Mouse (Mus musculus) stomach, embryonic 15.5 days (tissue): ENCODE data around the gene Gm9376. TPM values are rescaled to one million over a fixed set of nuclear protein-coding genes. Genes with fewer than 3 reads are reported as not detected.

Experiments used
- ATAC-seq: fragments of 200-750 bp; cut with Nextera tagmentation; 2 replicates; pipeline ENCODE4 v1.8.0; 2017; ENCODE audit warnings: low read depth, moderate number of reproducible peaks, moderate TSS enrichment; ENCODE audit not compliant: insufficient read depth, low FRiP score
- H3K27ac ChIP-seq: fragments of 300-500 bp; sonication (generic); 2 replicates; pipeline ENCODE4 v1.5.1; 2015; ENCODE audit warnings: mild to moderate bottlenecking, inconsistent platforms
- H3K27me3 ChIP-seq: fragments of 300-500 bp; sonication (generic); replicated peaks from 2 replicates; pipeline ENCODE4 v1.6.1; 2015; ENCODE audit warnings: inconsistent platforms
- H3K36me3 ChIP-seq: fragments of 300-500 bp; sonication (generic); 2 replicates; pipeline ENCODE4 v1.6.1; 2015; ENCODE audit warnings: inconsistent platforms
- H3K4me1 ChIP-seq: fragments of 300-500 bp; sonication (generic); 2 replicates; pipeline ENCODE4 v1.6.1; 2015; ENCODE audit warnings: inconsistent platforms
- H3K4me2 ChIP-seq: fragments of 300-500 bp; sonication (generic); 2 replicates; pipeline ENCODE4 v1.6.1; 2015; ENCODE audit warnings: mild to moderate bottlenecking, inconsistent platforms
- H3K4me3 ChIP-seq: fragments of 300-500 bp; sonication (generic); replicated peaks from 2 replicates; pipeline ENCODE4 v1.5.1; 2015; ENCODE audit warnings: inconsistent platforms
- H3K9ac ChIP-seq: fragments of 300-500 bp; sonication (generic); 2 replicates; pipeline ENCODE4 v1.6.1; 2015; ENCODE audit warnings: inconsistent platforms
- H3K9me3 ChIP-seq: fragments of 300-500 bp; sonication (generic); 2 replicates; pipeline ENCODE4 v1.6.1; 2016; ENCODE audit warnings: inconsistent platforms
- WGBS: fragments of 180-500 bp; shearing (Covaris S2); methylation state at CpG from one replicate; pipeline ENCODE4 v1.1.7; 2015; 5-methylcytosine and 5-hydroxymethylcytosine counted together
- microRNA-seq: library from miRNA; unstranded; fragments of <30 nt; microRNA quantifications from one replicate; pipeline ENCODE4, GENCODE M21; 2016
- polyA plus RNA-seq: library from polyadenylated mRNA; unstranded; fragments of >200 nt; fragmentation: Nextera tagmentation; extraction: Ambion mirVana; gene quantifications from 2 replicates; pipeline ENCODE4 v1.2.1, GENCODE M21; 2015

Gene Gm9376
- polyA plus RNA-seq, 1 experiment from 2014 or later: not detected

- Histone ChIP-seq H3K36me3 (no peaks in the 10 kb centered on the region), H3K4me3 (no peak overlapping the region), H3K4me1 (no peaks in the 10 kb centered on the region), H3K9me3 (no peaks in the 10 kb centered on the region), H3K9ac (no peak overlapping the region), H3K4me2 (no peak overlapping the region), H3K27me3 (no peaks in the 10 kb centered on the region), H3K27ac (no peak overlapping the region)
- 88% methylated on average over 6 of the region's 6 CpGs for WGBS
- no peak for ATAC-seq
Measured at GRCm38 (mm10) chr14:118290009-118290408, 23.2 kb downstream of the Gm9376 start.

GRCm38 (mm10) chr14:118302606-118303005, 35.8 kb downstream of the Gm9376 start:
- 76% methylated on average over 14 of the region's 14 CpGs for WGBS
- H3K4me2 ChIP-seq: no peak overlapping the region
- no peaks in the 10 kb centered on the region for H3K9me3 ChIP-seq
- peaks cover 5% of the 10 kb centered on the region; the same call in 1 of the 2 replicates for H3K4me1 ChIP-seq
- no peaks in the 10 kb centered on the region for H3K36me3 ChIP-seq
- H3K9ac ChIP-seq: no peak overlapping the region
- no peak overlapping the region for H3K4me3 ChIP-seq
- ATAC-seq: no peak
- H3K27me3 ChIP-seq: no peaks in the 10 kb centered on the region
- H3K27ac ChIP-seq: no peak overlapping the region

- no peak for ATAC-seq
Measured at GRCm38 (mm10) chr14:118304560-118304959, 37.8 kb downstream of the Gm9376 start.

GRCm38 (mm10) chr14:118305951-118306350, 39.2 kb downstream of the Gm9376 start:
- no peaks in the 10 kb centered on the region for H3K9me3 ChIP-seq
- H3K4me3 ChIP-seq: no peak overlapping the region
- H3K4me1 ChIP-seq: peaks cover 5% of the 10 kb centered on the region; the same call in 1 of the 2 replicates
- H3K27me3 ChIP-seq: no peaks in the 10 kb centered on the region
- 46% methylated on average over 9 of the region's 9 CpGs for WGBS
- H3K36me3 ChIP-seq: no peaks in the 10 kb centered on the region
- ATAC-seq: peak; percentile 39; the same call in 1 of the 2 replicates
- no peak overlapping the region for H3K4me2 ChIP-seq
- H3K9ac ChIP-seq: no peak overlapping the region
- peak overlapping the region; percentile 19; the same call in 1 of the 2 replicates for H3K27ac ChIP-seq

More at GRCm38 (mm10) chr14:118304560-118304959, 37.8 kb downstream of the Gm9376 start:
- Histone ChIP-seq H3K36me3 (no peaks in the 10 kb centered on the region), H3K27me3 (no peaks in the 10 kb centered on the region), H3K27ac (no peak overlapping the region), H3K4me1 (peaks cover 5% of the 10 kb centered on the region; the same call in 1 of the 2 replicates), H3K9me3 (no peaks in the 10 kb centered on the region), H3K9ac (no peak overlapping the region), H3K4me3 (no peak overlapping the region), H3K4me2 (no peak overlapping the region)
- 66% methylated on average over 9 of the region's 9 CpGs for WGBS

GRCm38 (mm10) chr14:118307060-118307459, 40.3 kb downstream of the Gm9376 start:
- no peaks in the 10 kb centered on the region for H3K9me3 ChIP-seq
- no peak for ATAC-seq
- H3K4me1 ChIP-seq: peaks cover 5% of the 10 kb centered on the region; the same call in 1 of the 2 replicates
- no peak overlapping the region for H3K4me3 ChIP-seq
- no peaks in the 10 kb centered on the region for H3K27me3 ChIP-seq
- H3K4me2 ChIP-seq: no peak overlapping the region
- no peak overlapping the region for H3K9ac ChIP-seq
- H3K27ac ChIP-seq: peak overlapping the region; percentile 52; the same call in 1 of the 2 replicates
- no peaks in the 10 kb centered on the region for H3K36me3 ChIP-seq
- 69% methylated on average over 8 of the region's 8 CpGs for WGBS

GRCm38 (mm10) chr14:118311703-118312102, 44.9 kb downstream of the Gm9376 start:
- Histone ChIP-seq H3K9me3 (no peaks in the 10 kb centered on the region), H3K4me3 (no peak overlapping the region), H3K9ac (no peak overlapping the region), H3K27ac (no peak overlapping the region), H3K36me3 (no peaks in the 10 kb centered on the region), H3K4me2 (no peak overlapping the region), H3K27me3 (no peaks in the 10 kb centered on the region), H3K4me1 (no peaks in the 10 kb centered on the region)
- ATAC-seq: no peak
- WGBS: 87% methylated on average over 8 of the region's 8 CpGs

- H3K9me3 ChIP-seq: no peaks in the 10 kb centered on the region
- WGBS: 88% methylated on average over 10 of the region's 10 CpGs
- ATAC-seq: no peak
Measured at GRCm38 (mm10) chr14:118312664-118313063, 45.9 kb downstream of the Gm9376 start.

GRCm38 (mm10) chr14:118313931-118314330, 47.2 kb downstream of the Gm9376 start:
- Histone ChIP-seq H3K4me3 (no peak overlapping the region), H3K27ac (no peak overlapping the region), H3K27me3 (no peaks in the 10 kb centered on the region), H3K36me3 (no peaks in the 10 kb centered on the region), H3K4me2 (no peak overlapping the region), H3K4me1 (no peaks in the 10 kb centered on the region), H3K9me3 (no peaks in the 10 kb centered on the region), H3K9ac (no peak overlapping the region)
- 90% methylated on average over 3 of the region's 3 CpGs for WGBS
- ATAC-seq: no peak

More at GRCm38 (mm10) chr14:118312664-118313063, 45.9 kb downstream of the Gm9376 start:
- Histone ChIP-seq H3K4me3 (no peak overlapping the region), H3K9ac (no peak overlapping the region), H3K36me3 (no peaks in the 10 kb centered on the region), H3K27me3 (no peaks in the 10 kb centered on the region), H3K4me1 (no peaks in the 10 kb centered on the region), H3K4me2 (no peak overlapping the region), H3K27ac (no peak overlapping the region)

- Histone ChIP-seq H3K4me1 (no peaks in the 10 kb centered on the region), H3K9me3 (no peaks in the 10 kb centered on the region), H3K4me2 (no peak overlapping the region), H3K4me3 (no peak overlapping the region), H3K9ac (no peak overlapping the region), H3K36me3 (no peaks in the 10 kb centered on the region), H3K27ac (no peak overlapping the region), H3K27me3 (no peaks in the 10 kb centered on the region; the same call in 1 of the 2 replicates)
- 64% methylated on average over 9 of the region's 9 CpGs for WGBS
- ATAC-seq: no peak
Measured at GRCm38 (mm10) chr14:118317260-118317659, 50.5 kb downstream of the Gm9376 start.

Small RNAs within 50 kb of the gene (microRNA-seq; reads per million reads assigned to microRNA genes)
- gene Mir6241: not detected

Other genes starting within 250 kb of the Gm9376 start
- 1.8 TPM in 2 replicates for gene Dct, start 214.7 kb upstream of the Gm9376 start, polyA plus RNA-seq
- 34.0 and 34.6 TPM in 2 replicates for gene Tgds, start 134.2 kb upstream of the Gm9376 start, polyA plus RNA-seq
- 55.7 and 56.9 TPM in 2 replicates for gene Gpr180, start 129.8 kb upstream of the Gm9376 start, polyA plus RNA-seq
- 6.2 TPM in 2 replicates for gene Sox21, start 29.9 kb upstream of the Gm9376 start, polyA plus RNA-seq